ENCODE assay signal across 20 mouse cellular contexts in the genomic region with DNA sequence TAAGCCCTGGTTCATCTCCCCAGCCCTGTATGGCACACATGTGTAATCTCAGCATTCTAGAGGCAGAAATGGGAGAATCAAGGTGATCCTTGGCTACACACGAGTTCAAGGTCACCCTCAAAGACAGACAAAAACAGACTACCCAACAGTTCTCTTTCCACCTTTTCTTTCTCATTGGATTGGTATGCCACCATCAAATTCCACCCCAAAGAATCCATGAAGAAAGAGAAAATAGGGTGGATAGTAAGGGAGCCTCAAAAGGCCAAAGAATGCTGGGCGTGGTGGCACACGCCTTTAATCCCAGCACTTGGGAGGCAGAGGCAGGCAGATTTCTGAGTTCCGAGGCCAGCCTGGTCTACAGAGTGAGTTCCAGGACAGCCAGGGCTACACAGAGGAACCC. TPM values are rescaled to one million over a fixed set of nuclear protein-coding genes. Genes with fewer than 3 reads are reported as not detected.
"Had no signal": no experiment of that assay in that cellular context is flagged by ENCODE, and none has a peak within 500 bp of the region (broad histone marks: within the 10 kb centered on the region; RNA-seq: fewer than 3 reads in every experiment).

No protein-coding gene starts in this region.

RNA-seq across cellular contexts. Expression of gene Sh2d2a, which starts 17.6 kb away (rescaled TPM):
- total RNA-seq: left cerebral cortex, postnatal 10 days; left cerebral cortex, postnatal 14 days; left cerebral cortex, postnatal 25 days; left cerebral cortex, postnatal 36 days; left cerebral cortex, postnatal 4 days; megakaryocyte progenitor cell, adult 5-6 weeks; midbrain, postnatal 0 days had no signal
- polyA plus RNA-seq: limb, embryonic 11.5 days; limb, embryonic 12.5 days; limb, embryonic 13.5 days; liver, embryonic 13.5 days; macrophage; midbrain, embryonic 11.5 days; midbrain, embryonic 12.5 days; midbrain, embryonic 13.5 days; midbrain, embryonic 15.5 days; midbrain, embryonic 16.5 days; midbrain, postnatal 0 days; myocyte; neural tube, embryonic 11.5 days; neural tube, embryonic 12.5 days had no signal
